Mouse (Mus musculus) MEL (cell line): ENCODE data around the gene Fbxl19. TPM values are rescaled to one million over a fixed set of nuclear protein-coding genes. Genes with fewer than 3 reads are reported as not detected.

Experiments
- DNase-seq: peaks from one replicate; pipeline ENCODE4 v3.0.0; 2011; ENCODE audit warnings: low read depth, low spot score
- H3K27ac ChIP-seq: 2 replicates; pipeline ENCODE4 v1.5.1; 2012; ENCODE audit warnings: low read depth, mild to moderate bottlenecking, control low read depth, low read length, moderate library complexity; ENCODE audit not compliant: control insufficient read depth
- H3K27me3 ChIP-seq, 2 experiments: fragments of 150-350 bp in 1 of 2; sonication (generic) in 1 of 2; 2 replicates each; pipeline ENCODE4 v1.6.1; 2012; ENCODE audit warnings: low read length in 2 of 2, mild to moderate bottlenecking in 2 of 2, improper control_type of control experiment in 1 of 2, moderate library complexity in 1 of 2; ENCODE audit not compliant: insufficient read depth in 2 of 2, control insufficient read depth in 1 of 2
- H3K36me3 ChIP-seq, 2 experiments: 2 replicates each; pipeline ENCODE4 v1.6.1; 2012 to 2014; ENCODE audit warnings: low read length in 2 of 2, improper control_type of control experiment in 1 of 2, inconsistent platforms in 1 of 2, mild to moderate bottlenecking in 1 of 2; ENCODE audit not compliant: insufficient read depth in 2 of 2, control insufficient read depth in 1 of 2
- H3K4me1 ChIP-seq, 2 experiments: fragments of 150-350 bp in 1 of 2; sonication (generic) in 1 of 2; 2 replicates each; pipeline ENCODE4 v1.6.1; 2012; ENCODE audit warnings: low read length in 2 of 2, improper control_type of control experiment in 1 of 2, mild to moderate bottlenecking in 1 of 2; ENCODE audit not compliant: insufficient read depth in 2 of 2, control insufficient read depth in 1 of 2
- H3K4me3 ChIP-seq, 2 experiments: fragments of 150-350 bp in 1 of 2; sonication (generic) in 1 of 2; 2 replicates each; pipeline ENCODE4 v1.5.1; 2012; ENCODE audit warnings: low read depth in 2 of 2, low read length in 2 of 2, mild to moderate bottlenecking in 2 of 2, moderate library complexity in 2 of 2, control low read depth in 1 of 2, improper control_type of control experiment in 1 of 2; ENCODE audit not compliant: control insufficient read depth in 1 of 2, insufficient read depth in 1 of 2
- H3K79me2 ChIP-seq: 2 replicates; pipeline ENCODE4 v1.6.1; 2012; ENCODE audit warnings: mild to moderate bottlenecking, low read length, moderate library complexity; ENCODE audit not compliant: control insufficient read depth, poor library complexity, insufficient read depth
- H3K9ac ChIP-seq: 2 replicates; pipeline ENCODE4 v1.6.1; 2012; ENCODE audit warnings: low read depth, mild to moderate bottlenecking, control low read depth, low read length, moderate library complexity; ENCODE audit not compliant: control insufficient read depth, poor library complexity, severe bottlenecking
- H3K9me3 ChIP-seq: fragments of 150-350 bp; sonication (generic); replicated peaks from 2 replicates; pipeline ENCODE4 v1.6.1; 2012; ENCODE audit warnings: mild to moderate bottlenecking, low read length, improper control_type of control experiment, moderate library complexity; ENCODE audit not compliant: insufficient read depth
- CHD1 ChIP-seq: IDR thresholded peaks from 2 replicates; pipeline ENCODE4 v1.6.1; 2012; ENCODE audit warnings: low read depth, mild to moderate bottlenecking, inconsistent platforms, low read length, improper control_type of control experiment
- E2F4 ChIP-seq: IDR thresholded peaks from 2 replicates; pipeline ENCODE4 v1.6.1; 2011; ENCODE audit warnings: low read depth, low read length, improper control_type of control experiment, borderline replicate concordance
- EP300 ChIP-seq, 2 experiments: IDR thresholded peaks; 2 replicates each; pipeline ENCODE4 v1.6.1; 2011; ENCODE audit warnings: improper control_type of control experiment in 2 of 2, low read length in 2 of 2, low read depth in 1 of 2, mild to moderate bottlenecking in 1 of 2
- GABPA ChIP-seq: IDR thresholded peaks from 2 replicates; pipeline ENCODE4 v1.6.1; 2012; ENCODE audit warnings: low read depth, mild to moderate bottlenecking, inconsistent platforms, low read length, improper control_type of control experiment, moderate library complexity
- HCFC1 ChIP-seq: IDR thresholded peaks from 2 replicates; pipeline ENCODE4 v1.6.1; 2012; ENCODE audit warnings: low read depth, mild to moderate bottlenecking, inconsistent platforms, low read length, improper control_type of control experiment, moderate library complexity
- JUND ChIP-seq: IDR thresholded peaks from 2 replicates; pipeline ENCODE4 v1.6.1; 2011; ENCODE audit warnings: low read depth, mild to moderate bottlenecking, improper control_type of control experiment, low read length
- KAT2A ChIP-seq: conservative IDR thresholded peaks from 2 replicates; pipeline ENCODE4 v1.6.1; 2012; ENCODE audit warnings: low read depth, low read length, improper control_type of control experiment, inconsistent platforms
- MAFK ChIP-seq: IDR thresholded peaks from 2 replicates; pipeline ENCODE4 v1.6.1; 2011; ENCODE audit warnings: low read depth, mild to moderate bottlenecking, low read length, improper control_type of control experiment, borderline replicate concordance
- MAX ChIP-seq: IDR thresholded peaks from 2 replicates; pipeline ENCODE4 v1.6.1; 2011; ENCODE audit warnings: low read length, improper control_type of control experiment
- MAZ ChIP-seq: IDR thresholded peaks from 2 replicates; pipeline ENCODE4 v1.6.1; 2012; ENCODE audit warnings: low read depth, mild to moderate bottlenecking, inconsistent platforms, low read length, improper control_type of control experiment
- MEF2A ChIP-seq: IDR thresholded peaks from 2 replicates; pipeline ENCODE4 v1.6.1; 2014; ENCODE audit warnings: low read depth, mild to moderate bottlenecking, inconsistent platforms, low read length, improper control_type of control experiment; ENCODE audit not compliant: poor library complexity, insufficient replicate concordance, severe bottlenecking; ENCODE audit errors: extremely low read depth
- MXI1 ChIP-seq: IDR thresholded peaks from 2 replicates; pipeline ENCODE4 v1.6.1; 2011; ENCODE audit warnings: mild to moderate bottlenecking, low read depth, low read length, improper control_type of control experiment
- MYB ChIP-seq: IDR thresholded peaks from 2 replicates; pipeline ENCODE4 v1.6.1; 2011; ENCODE audit warnings: mild to moderate bottlenecking, low read depth, low read length, improper control_type of control experiment
- NELFE ChIP-seq: IDR thresholded peaks from 2 replicates; pipeline ENCODE4 v1.6.1; 2011; ENCODE audit warnings: low read depth, low read length, improper control_type of control experiment
- POLR2A ChIP-seq, 2 experiments: IDR thresholded peaks; 2 replicates each; pipeline ENCODE4 v1.6.1; 2011 to 2012; ENCODE audit warnings: low read length in 2 of 2, mild to moderate bottlenecking in 2 of 2, control low read depth in 1 of 2, improper control_type of control experiment in 1 of 2, low read depth in 1 of 2, moderate library complexity in 1 of 2; ENCODE audit not compliant: control insufficient read depth in 1 of 2, insufficient read depth in 1 of 2, poor library complexity in 1 of 2
- POLR2AphosphoS2 ChIP-seq: IDR thresholded peaks from 2 replicates; pipeline ENCODE4 v1.6.1; 2011; ENCODE audit warnings: low read length, improper control_type of control experiment
- RCOR1 ChIP-seq: IDR thresholded peaks from 2 replicates; pipeline ENCODE4 v1.6.1; 2012; ENCODE audit warnings: low read depth, mild to moderate bottlenecking, inconsistent platforms, low read length, improper control_type of control experiment
- SIN3A ChIP-seq: IDR thresholded peaks from 2 replicates; pipeline ENCODE4 v1.6.1; 2012; ENCODE audit warnings: low read length, improper control_type of control experiment, inconsistent platforms
- TAL1 ChIP-seq: IDR thresholded peaks from 2 replicates; pipeline ENCODE4 v1.6.1; 2012; ENCODE audit warnings: mild to moderate bottlenecking, inconsistent platforms, low read length, moderate library complexity, mixed read lengths
- TCF12 ChIP-seq: IDR thresholded peaks from 2 replicates; pipeline ENCODE4 v1.6.1; 2014; ENCODE audit warnings: low read depth, mild to moderate bottlenecking, inconsistent platforms, low read length, improper control_type of control experiment, moderate library complexity
- USF1 ChIP-seq: IDR thresholded peaks from 2 replicates; pipeline ENCODE4 v1.6.1; 2014; ENCODE audit warnings: low read depth, mild to moderate bottlenecking, inconsistent platforms, low read length, improper control_type of control experiment, moderate library complexity
- USF2 ChIP-seq, 2 experiments: IDR thresholded peaks; 2 replicates each; pipeline ENCODE4 v1.6.1; 2011 to 2012; ENCODE audit warnings: improper control_type of control experiment in 2 of 2, low read length in 2 of 2, borderline replicate concordance in 1 of 2, inconsistent platforms in 1 of 2, low read depth in 1 of 2, mild to moderate bottlenecking in 1 of 2; ENCODE audit not compliant: insufficient read depth in 1 of 2
- ZKSCAN1 ChIP-seq: IDR thresholded peaks from 2 replicates; pipeline ENCODE4 v1.6.1; 2012; ENCODE audit warnings: low read depth, mild to moderate bottlenecking, inconsistent platforms, low read length, improper control_type of control experiment, moderate library complexity
- ZMIZ1 ChIP-seq: IDR thresholded peaks from 2 replicates; pipeline ENCODE4 v1.6.1; 2012; ENCODE audit warnings: low read depth, mild to moderate bottlenecking, inconsistent platforms, low read length, improper control_type of control experiment, moderate library complexity
- ZNF384 ChIP-seq: IDR thresholded peaks from 2 replicates; pipeline ENCODE4 v1.6.1; 2012; ENCODE audit warnings: low read depth, mild to moderate bottlenecking, inconsistent platforms, low read length, improper control_type of control experiment
- polyA plus RNA-seq, 2 experiments: library from polyadenylated mRNA; stranded (reverse) in 1 of 2; unstranded in 1 of 2; fragments of >175 nt in 1 of 2; fragments of >200 nt in 1 of 2; gene quantifications; 2 replicates each; pipeline versions ENCODE4 v1.2.1 to v1.2.4; 2012; ENCODE audit warnings: low replicate concordance in 2 of 2, low read depth in 1 of 2; ENCODE audit not compliant: insufficient read length in 2 of 2, insufficient read depth in 1 of 2, missing spikeins in 1 of 2
- total RNA-seq: library from RNA; depleted of rRNA; stranded (reverse); fragments of 300-350 nt; gene quantifications from 2 replicates; pipeline ENCODE4 v1.2.3, GENCODE M21; 2012

Gene Fbxl19
- total and polyA plus RNA-seq, 3 experiments = 46.7 to 58.3 TPM; not detected in 1

DNA sequence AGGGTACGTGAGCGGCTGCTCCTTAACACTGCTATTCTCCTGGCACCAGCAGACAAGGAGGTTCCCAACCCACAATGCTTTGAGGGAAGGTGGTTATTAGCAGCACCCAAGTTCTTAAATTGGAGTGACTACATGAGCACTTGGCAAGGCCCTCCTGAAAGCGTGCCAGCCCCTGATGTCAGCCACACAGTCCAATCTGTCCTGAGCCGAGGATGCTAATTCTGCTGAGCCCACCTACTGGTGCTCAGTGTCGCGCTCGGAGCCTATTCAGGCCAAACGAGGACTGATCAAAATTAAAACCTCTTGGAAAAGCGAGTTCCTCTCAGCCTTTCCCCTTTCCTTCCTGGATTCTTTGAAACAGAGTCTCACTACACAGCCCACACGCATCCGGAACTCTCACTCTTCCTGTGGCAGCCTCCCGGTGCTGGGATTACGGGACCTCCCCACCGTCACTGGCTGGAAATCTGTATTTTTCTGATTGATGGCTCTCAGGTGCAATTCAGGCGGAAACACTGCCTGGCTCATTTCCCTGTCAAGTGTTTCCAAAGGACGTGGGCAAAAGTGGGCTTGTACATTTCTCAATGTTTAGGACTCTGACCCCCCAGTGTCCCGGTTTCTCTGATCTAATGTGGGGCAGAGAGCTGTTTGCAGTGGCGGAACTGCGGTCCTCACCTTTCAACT lies 70.0 kb downstream of the Fbxl19 start:
- Histone ChIP-seq H3K79me2 (no peaks in the 10 kb centered on the region), H3K4me1 (no peaks in the 10 kb centered on the region), H3K4me3 (no peak overlapping the region), H3K9ac (no peak overlapping the region), H3K36me3 (no peaks in the 10 kb centered on the region), H3K27me3 (no peaks in the 10 kb centered on the region), H3K9me3 (no peaks in the 10 kb centered on the region), H3K27ac (no peak overlapping the region)
- no peak for DNase-seq
- TF ChIP-seq MAFK (no peak), POLR2A (IDR thresholded peaks at IDR 0.05; ENCODE audit: control insufficient read depth in 1 of 2, insufficient read depth in 1 of 2, low read depth in 1 of 2, low read length in 2 of 2, poor library complexity in 1 of 2) (no peak), ZKSCAN1 (no peak), TAL1 (no peak), HCFC1 (no peak), KAT2A (no peak), ZMIZ1 (no peak), NELFE (no peak), MAZ (no peak), CHD1 (no peak), SIN3A (no peak), TCF12 (no peak), MEF2A (no peak), USF2 (IDR thresholded peaks at IDR 0.05; ENCODE audit: borderline replicate concordance in 1 of 2, insufficient read depth in 1 of 2, low read depth in 1 of 2, low read length in 2 of 2) (no peak), POLR2AphosphoS2 (no peak), JUND (no peak), USF1 (no peak), MXI1 (no peak)

DNA sequence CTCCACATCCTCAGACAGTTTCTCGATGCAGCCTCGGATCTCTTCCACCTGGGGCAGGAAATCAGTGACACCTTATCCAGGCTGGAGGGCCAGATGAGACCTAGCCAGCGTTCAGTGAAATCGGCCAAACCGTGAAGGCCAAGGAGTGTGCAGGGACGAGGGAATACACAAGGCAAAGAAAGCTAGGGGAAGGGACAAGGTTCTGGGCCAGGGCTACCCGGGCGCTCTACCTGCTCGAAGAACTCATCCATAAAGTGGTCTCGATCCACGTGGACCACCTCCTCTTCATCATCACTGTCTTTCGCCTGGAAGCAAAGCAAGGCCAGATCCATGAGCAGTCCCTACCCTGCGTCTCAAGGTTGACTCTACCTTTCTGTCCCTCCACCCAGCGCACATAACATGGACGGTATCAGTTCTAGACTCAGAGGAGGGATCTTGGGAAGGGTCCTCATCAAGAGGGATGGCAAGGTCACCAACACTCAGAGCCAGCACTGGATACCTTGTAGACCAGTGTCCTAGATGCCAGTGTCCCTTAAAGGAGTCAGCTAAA lies 70.8 kb downstream of the Fbxl19 start:
- Histone ChIP-seq H3K79me2 (no peaks in the 10 kb centered on the region), H3K27ac (no peak overlapping the region)
- TF ChIP-seq POLR2A (IDR thresholded peaks at IDR 0.05; ENCODE audit: control insufficient read depth in 1 of 2, insufficient read depth in 1 of 2, low read depth in 1 of 2, low read length in 2 of 2, poor library complexity in 1 of 2) (no peak), POLR2AphosphoS2 (no peak), TAL1 (no peak), MYB (no peak), ZNF384 (no peak), E2F4 (no peak), USF2 (IDR thresholded peaks at IDR 0.05; ENCODE audit: borderline replicate concordance in 1 of 2, insufficient read depth in 1 of 2, low read depth in 1 of 2, low read length in 2 of 2) (no peak), EP300 (IDR thresholded peaks at IDR 0.05; ENCODE audit: low read depth in 1 of 2, low read length in 2 of 2) (no peak), HCFC1 (no peak), USF1 (no peak), GABPA (no peak), RCOR1 (no peak), MAX (no peak), MEF2A (no peak), MAZ (no peak)
- TF ChIP-seq, all 39 proteins: peak for 0
- Histone ChIP-seq H3K36me3 (no peaks in the 10 kb centered on the region), H3K4me1 (no peaks in the 10 kb centered on the region), H3K9ac (no peak overlapping the region), H3K9me3 (no peaks in the 10 kb centered on the region), H3K4me3 (no peak overlapping the region), H3K27me3 (no peaks in the 10 kb centered on the region)
- DNase-seq = no peak
